Mouse (Mus musculus): Measurements from ENCODE around the gene Pde4d.

- TF ChIP-seq KAT2A (conservative IDR thresholded peaks at IDR 0.05; ENCODE audit: low read depth, low read length) (no peak), MXI1 (IDR thresholded peaks at IDR 0.05; ENCODE audit: low read depth, low read length) (no peak), RCOR1 (IDR thresholded peaks at IDR 0.05; ENCODE audit: low read depth, low read length) (no peak), ZC3H11A (IDR thresholded peaks at IDR 0.05; ENCODE audit: low read depth, low read length) (no peak), CHD1 (IDR thresholded peaks at IDR 0.05; ENCODE audit: low read depth, low read length) (no peak)
Observed at GRCm38 (mm10) chr13:109788604-109789003, 1338.9 kb downstream of the Pde4d start.

All from MEL (cell line).